Mouse (Mus musculus) liver, embryonic 13.5 days (tissue): ENCODE data around the gene Ninj2. TPM values are rescaled to one million over a fixed set of nuclear protein-coding genes. Genes with fewer than 3 reads are reported as not detected.
"Not testable (repeated sequence)": the region's sequence is repeated elsewhere in the genome, so short reads cannot be mapped to it uniquely, and the experiment has no call there.

Experiments
- ATAC-seq: fragments of 200-750 bp; cut with Nextera tagmentation; 2 replicates; pipeline ENCODE4 v1.8.0; 2017; ENCODE audit warnings: low read depth, mild to moderate bottlenecking, moderate number of reproducible peaks, moderate library complexity
- DNase-seq: peaks from one replicate; pipeline ENCODE4 v3.0.0; 2022
- H3K27ac ChIP-seq: fragments of 300-500 bp; sonication (generic); 2 replicates; pipeline ENCODE4 v1.5.1; 2015; ENCODE audit warnings: moderate library complexity, mild to moderate bottlenecking, inconsistent platforms
- H3K27me3 ChIP-seq: fragments of 300-500 bp; sonication (generic); 2 replicates; pipeline ENCODE4 v1.6.1; 2015; ENCODE audit warnings: mild to moderate bottlenecking, inconsistent platforms
- H3K36me3 ChIP-seq: fragments of 300-500 bp; sonication (generic); 2 replicates; pipeline ENCODE4 v1.6.1; 2015; ENCODE audit warnings: mild to moderate bottlenecking, inconsistent platforms
- H3K4me1 ChIP-seq: fragments of 300-500 bp; sonication (generic); replicated peaks from 2 replicates; pipeline ENCODE4 v1.6.1; 2015; ENCODE audit warnings: inconsistent platforms
- H3K4me2 ChIP-seq: fragments of 300-500 bp; sonication (generic); 2 replicates; pipeline ENCODE4 v1.6.1; 2015; ENCODE audit warnings: inconsistent platforms, mild to moderate bottlenecking, moderate library complexity
- H3K4me3 ChIP-seq: fragments of 300-500 bp; sonication (generic); replicated peaks from 2 replicates; pipeline ENCODE4 v1.5.1; 2015; ENCODE audit warnings: mild to moderate bottlenecking, inconsistent platforms
- H3K9ac ChIP-seq: fragments of 300-500 bp; sonication (generic); 2 replicates; pipeline ENCODE4 v1.6.1; 2015; ENCODE audit warnings: mild to moderate bottlenecking, inconsistent platforms
- H3K9me3 ChIP-seq: fragments of 300-500 bp; sonication (generic); replicated peaks from 2 replicates; pipeline ENCODE4 v1.6.1; 2016; ENCODE audit warnings: inconsistent platforms
- WGBS: fragments of 180-500 bp; shearing (Covaris S2); methylation state at CpG from one replicate; pipeline ENCODE4 v1.1.7; 2015; ENCODE audit not compliant: insufficient replicate concordance; 5-methylcytosine and 5-hydroxymethylcytosine counted together
- polyA plus RNA-seq: library from polyadenylated mRNA; unstranded; fragments of >200 nt; fragmentation: Nextera tagmentation; extraction: Ambion mirVana; gene quantifications from 2 replicates; pipeline ENCODE4 v1.2.1, GENCODE M21; 2015

Gene Ninj2
- polyA plus RNA-seq, 1 experiment from 2014 or later = not detected

DNA sequence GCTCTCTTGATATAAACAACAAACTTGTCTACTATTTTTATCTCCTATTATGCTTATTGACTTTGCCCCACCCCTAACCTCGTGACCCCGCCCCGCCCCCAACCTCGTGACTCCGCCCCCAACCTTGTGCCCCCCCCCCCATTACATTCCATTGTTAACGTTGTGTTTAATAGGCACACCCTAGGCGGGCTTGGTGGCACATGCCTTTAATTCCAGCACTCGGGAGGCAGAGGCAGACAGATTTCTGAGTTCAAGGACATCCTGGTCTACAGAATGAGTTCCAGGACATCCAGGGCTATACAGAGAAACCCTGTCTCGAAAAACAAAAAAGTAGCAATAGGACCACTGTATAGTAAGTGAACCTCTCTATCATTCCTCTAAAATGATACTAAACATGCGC lies 13.6 kb upstream of the Ninj2 start:
- Histone ChIP-seq H3K27me3 (no peaks in the 10 kb centered on the region), H3K4me1 (peaks cover 20% of the 10 kb centered on the region)

GRCm38 (mm10) chr6:120081516-120081915 lies 11.6 kb upstream of the Ninj2 start:
- peaks cover 15% of the 10 kb centered on the region for H3K4me1 ChIP-seq
- WGBS = 54% methylated on average over 4 of the region's 4 CpGs
- no peak overlapping the region for H3K27ac ChIP-seq
- DNase-seq = no peak
- H3K4me2 ChIP-seq = no peak overlapping the region
- no peaks in the 10 kb centered on the region for H3K36me3 ChIP-seq
- no peaks in the 10 kb centered on the region for H3K27me3 ChIP-seq
- H3K9me3 ChIP-seq = no peaks in the 10 kb centered on the region
- H3K4me3 ChIP-seq = no peak overlapping the region
- H3K9ac ChIP-seq = no peak overlapping the region
- no peak for ATAC-seq

More for the DNA sequence above, 13.6 kb upstream of the Ninj2 start:
- 59% methylated on average over 10 of the region's 10 CpGs for WGBS
- Histone ChIP-seq H3K4me3 (no peak overlapping the region), H3K9me3 (no peaks in the 10 kb centered on the region), H3K27ac (no peak overlapping the region), H3K36me3 (no peaks in the 10 kb centered on the region), H3K4me2 (no peak overlapping the region), H3K9ac (no peak overlapping the region)
- DNase-seq = no peak
- ATAC-seq = no peak

- WGBS = 74% methylated on average over 6 of the region's 6 CpGs
- Histone ChIP-seq H3K36me3 (no peaks in the 10 kb centered on the region), H3K9me3 (no peaks in the 10 kb centered on the region)
These were observed 10.7 kb upstream of the Ninj2 start for GRCm38 (mm10) chr6:120082251-120082950.

GRCm38 (mm10) chr6:120082951-120083411 lies 10.2 kb upstream of the Ninj2 start:
- Histone ChIP-seq H3K4me3 (no peak overlapping the region), H3K4me2 (no peak overlapping the region)
- ATAC-seq = no peak

More at GRCm38 (mm10) chr6:120082251-120082950, 10.7 kb upstream of the Ninj2 start:
- Histone ChIP-seq H3K27ac (no peak overlapping the region), H3K4me3 (no peak overlapping the region), H3K4me2 (no peak overlapping the region), H3K9ac (no peak overlapping the region), H3K27me3 (no peaks in the 10 kb centered on the region), H3K4me1 (peaks cover 6% of the 10 kb centered on the region)
- DNase-seq (no peak), ATAC-seq (no peak)

GRCm38 (mm10) chr6:120083442-120083841 lies 9.7 kb upstream of the Ninj2 start:
- no peaks in the 10 kb centered on the region for H3K27me3 ChIP-seq
- 47% methylated on average over 6 of the region's 6 CpGs for WGBS

More at GRCm38 (mm10) chr6:120082951-120083411, 10.2 kb upstream of the Ninj2 start:
- H3K27ac ChIP-seq = no peak overlapping the region
- no peak overlapping the region for H3K9ac ChIP-seq
- H3K9me3 ChIP-seq = no peaks in the 10 kb centered on the region
- no peaks in the 10 kb centered on the region for H3K36me3 ChIP-seq
- no peaks in the 10 kb centered on the region for H3K27me3 ChIP-seq
- no peak for DNase-seq
- 25% methylated on average over 8 of the region's 8 CpGs for WGBS
- 0 out of 2 replicates have a peak, but pooled peaks cover 4% of the 10 kb centered on the region for H3K4me1 ChIP-seq

DNA sequence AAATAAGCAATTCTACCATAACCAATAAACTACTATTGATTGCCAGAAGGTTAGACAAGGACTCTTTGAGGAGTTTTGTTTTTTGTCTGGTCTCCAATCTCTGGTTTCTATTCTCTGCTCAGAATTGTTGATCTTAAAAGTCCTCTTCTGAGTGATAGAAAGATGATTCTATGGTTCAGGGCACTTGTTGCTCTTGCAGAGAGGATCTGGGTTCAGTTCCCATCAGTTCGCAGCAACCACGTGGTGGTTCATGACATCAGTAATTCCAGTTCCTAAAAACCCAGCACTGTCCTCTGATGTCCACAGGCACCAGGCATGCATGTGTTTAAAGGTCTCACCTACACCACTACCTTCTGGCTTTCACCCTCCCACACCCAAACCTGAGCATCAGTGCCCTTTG lies 8.2 kb upstream of the Ninj2 start:
- H3K9me3 ChIP-seq = no peaks in the 10 kb centered on the region
- H3K9ac ChIP-seq = no peak overlapping the region
- no peak overlapping the region for H3K4me3 ChIP-seq
- ATAC-seq = no peak
- no peak overlapping the region for H3K4me2 ChIP-seq
- 0 out of 2 replicates have a peak, but pooled peaks cover 4% of the 10 kb centered on the region for H3K4me1 ChIP-seq
- no peaks in the 10 kb centered on the region for H3K36me3 ChIP-seq
- no peak for DNase-seq
- H3K27ac ChIP-seq = no peak overlapping the region
- no peaks in the 10 kb centered on the region for H3K27me3 ChIP-seq
- 70% methylated on average over 2 of the region's 2 CpGs for WGBS

More at GRCm38 (mm10) chr6:120083442-120083841, 9.7 kb upstream of the Ninj2 start:
- Histone ChIP-seq H3K36me3 (no peaks in the 10 kb centered on the region), H3K4me1 (0 out of 2 replicates have a peak, but pooled peaks cover 4% of the 10 kb centered on the region), H3K4me2 (no peak overlapping the region), H3K9me3 (no peaks in the 10 kb centered on the region), H3K9ac (no peak overlapping the region), H3K4me3 (no peak overlapping the region), H3K27ac (no peak overlapping the region)
- DNase-seq (no peak), ATAC-seq (no peak)

DNA sequence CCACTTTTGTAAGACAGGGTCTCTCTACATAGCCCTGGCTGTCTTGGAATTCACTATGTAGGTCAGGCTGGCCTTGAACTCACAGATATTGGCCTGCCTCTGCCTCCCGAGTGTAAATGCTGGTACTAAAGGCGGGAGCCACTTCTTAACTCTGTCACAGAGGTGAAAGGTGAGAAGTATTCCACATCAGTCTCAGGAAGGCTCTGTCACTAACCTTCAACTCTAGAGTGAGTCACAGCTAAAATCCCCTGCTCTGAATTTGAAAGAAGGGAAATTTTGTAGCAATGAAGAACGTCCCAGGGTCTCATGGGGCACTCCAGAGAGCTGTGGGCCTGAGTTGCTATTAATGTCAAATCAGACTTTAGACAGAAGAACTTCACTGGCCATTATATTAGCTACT lies 7.3 kb upstream of the Ninj2 start:
- H3K36me3 ChIP-seq = no peaks in the 10 kb centered on the region
- no peak overlapping the region for H3K27ac ChIP-seq
- H3K9me3 ChIP-seq = no peaks in the 10 kb centered on the region
- H3K27me3 ChIP-seq = no peaks in the 10 kb centered on the region
- ATAC-seq (no peak), DNase-seq (no peak)
- no peak overlapping the region for H3K9ac ChIP-seq
- H3K4me2 ChIP-seq = no peak overlapping the region
- 0 out of 2 replicates have a peak, but pooled peaks cover 4% of the 10 kb centered on the region for H3K4me1 ChIP-seq
- WGBS = 62% methylated on average over 3 of the region's 3 CpGs
- H3K4me3 ChIP-seq = no peak overlapping the region

- 79% methylated on average over 6 of the region's 8 CpGs for WGBS
- H3K9me3 ChIP-seq, ATAC-seq, H3K4me2 ChIP-seq, H3K27ac ChIP-seq, H3K36me3 ChIP-seq, H3K4me1 ChIP-seq, H3K9ac ChIP-seq, DNase-seq, H3K4me3 ChIP-seq, H3K27me3 ChIP-seq: not testable (repeated sequence)
These were observed 6.1 kb upstream of the Ninj2 start for GRCm38 (mm10) chr6:120087041-120087440.

DNA sequence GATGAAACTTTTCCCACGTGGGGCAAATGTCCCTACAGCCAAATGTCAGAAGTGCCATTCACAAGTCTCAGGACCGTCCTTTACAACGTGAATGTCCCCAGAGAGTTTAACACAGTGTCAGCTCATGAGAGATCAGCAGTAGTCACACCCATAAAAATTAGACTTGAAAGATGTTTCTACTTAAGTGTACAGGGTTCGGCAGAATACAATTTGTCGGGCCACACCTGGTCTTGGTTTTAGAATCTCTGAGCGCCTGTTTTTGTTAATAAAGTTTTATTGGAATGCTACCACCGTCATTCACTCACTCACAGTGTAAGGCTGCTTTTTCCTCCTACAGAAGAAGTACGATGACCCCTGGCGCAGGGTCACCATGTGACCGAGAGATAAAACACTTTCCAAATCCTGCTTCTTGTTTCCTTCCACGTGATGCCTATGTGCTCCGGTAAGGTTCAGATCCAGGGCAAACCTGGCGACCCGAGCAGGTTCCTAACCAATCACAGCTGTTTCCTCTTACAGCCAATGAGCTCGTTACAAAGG lies 2.4 kb upstream of the Ninj2 start:
- H3K9ac ChIP-seq = no peak overlapping the region
- H3K9me3 ChIP-seq = no peaks in the 10 kb centered on the region
- H3K36me3 ChIP-seq = no peaks in the 10 kb centered on the region
- WGBS = 60% methylated on average over 15 of the region's 15 CpGs
- H3K27me3 ChIP-seq = no peaks in the 10 kb centered on the region
- ATAC-seq (no peak), DNase-seq (no peak)
- no peaks in the 10 kb centered on the region for H3K4me1 ChIP-seq
- H3K4me3 ChIP-seq = no peak overlapping the region
- no peak overlapping the region for H3K27ac ChIP-seq
- no peak overlapping the region for H3K4me2 ChIP-seq

DNA sequence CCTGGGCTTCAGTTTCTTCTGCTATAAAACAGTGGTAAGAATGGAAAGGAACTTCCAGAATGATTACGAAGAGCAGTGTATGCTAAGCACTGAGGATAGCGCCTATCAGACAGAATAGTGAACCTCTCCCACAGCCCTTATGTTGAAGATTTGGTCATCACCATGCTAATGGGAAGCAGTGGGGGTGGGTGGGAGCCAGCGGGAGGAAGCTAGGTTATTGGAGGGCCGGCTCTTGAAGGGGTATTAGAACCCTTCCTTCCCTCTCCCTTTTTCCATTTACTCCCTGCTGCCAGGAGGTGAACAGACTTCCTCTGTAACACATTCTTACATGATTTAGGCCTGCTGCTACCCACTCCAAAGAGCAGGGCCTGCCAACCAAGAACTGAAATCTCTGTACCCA lies 1.2 kb upstream of the Ninj2 start:
- Histone ChIP-seq H3K4me2 (no peak overlapping the region), H3K9ac (no peak overlapping the region), H3K27me3 (no peaks in the 10 kb centered on the region), H3K4me3 (no peak overlapping the region), H3K9me3 (no peaks in the 10 kb centered on the region), H3K4me1 (no peaks in the 10 kb centered on the region), H3K27ac (no peak overlapping the region), H3K36me3 (no peaks in the 10 kb centered on the region)
- 56% methylated on average over 4 of the region's 4 CpGs for WGBS
- DNase-seq (no peak), ATAC-seq (no peak)

GRCm38 (mm10) chr6:120094091-120094776 lies 1.1 kb downstream of the Ninj2 start:
- no peaks in the 10 kb centered on the region for H3K9me3 ChIP-seq
- 57% methylated on average over 9 of the region's 9 CpGs for WGBS
- no peak overlapping the region for H3K9ac ChIP-seq
- no peak overlapping the region for H3K4me2 ChIP-seq
- H3K4me3 ChIP-seq = no peak overlapping the region
- no peaks in the 10 kb centered on the region for H3K4me1 ChIP-seq
- DNase-seq (no peak), ATAC-seq (no peak)
- no peak overlapping the region for H3K27ac ChIP-seq
- no peaks in the 10 kb centered on the region for H3K27me3 ChIP-seq
- no peaks in the 10 kb centered on the region for H3K36me3 ChIP-seq
